Mouse (Mus musculus) kidney, embryonic 14.5 days (tissue): ENCODE data around the gene Scfd2. TPM values are rescaled to one million over a fixed set of nuclear protein-coding genes. Genes with fewer than 3 reads are reported as not detected.

Experiments used
- ATAC-seq: fragments of 200-750 bp; cut with Nextera tagmentation; 2 replicates; pipeline ENCODE4 v1.8.0; 2017; ENCODE audit warnings: moderate number of reproducible peaks, mild to moderate bottlenecking, moderate TSS enrichment, moderate library complexity; ENCODE audit not compliant: low FRiP score, low TSS enrichment
- H3K27ac ChIP-seq: fragments of 300-500 bp; sonication (generic); 2 replicates; pipeline ENCODE4 v1.5.1; 2014; ENCODE audit warnings: low read depth, mild to moderate bottlenecking, low read length, moderate library complexity, mixed read lengths
- H3K27me3 ChIP-seq: fragments of 300-500 bp; sonication (generic); 2 replicates; pipeline ENCODE4 v1.6.1; 2014; ENCODE audit warnings: mild to moderate bottlenecking, low read length; ENCODE audit not compliant: control insufficient read depth, insufficient read depth
- H3K36me3 ChIP-seq: fragments of 300-500 bp; sonication (generic); 2 replicates; pipeline ENCODE4 v1.6.1; 2014; ENCODE audit warnings: low read length, mixed read lengths; ENCODE audit not compliant: control insufficient read depth, insufficient read depth
- H3K4me1 ChIP-seq: fragments of 300-500 bp; sonication (generic); 2 replicates; pipeline ENCODE4 v1.6.1; 2014; ENCODE audit warnings: low read length, mixed read lengths; ENCODE audit not compliant: control insufficient read depth, insufficient read depth
- H3K4me2 ChIP-seq: fragments of 300-500 bp; sonication (generic); replicated peaks from 2 replicates; pipeline ENCODE4 v1.6.1; 2014; ENCODE audit warnings: low read depth, mild to moderate bottlenecking, low read length
- H3K4me3 ChIP-seq: fragments of 300-500 bp; sonication (generic); 2 replicates; pipeline ENCODE4 v1.5.1; 2014; ENCODE audit warnings: mild to moderate bottlenecking, low read length
- H3K9ac ChIP-seq: fragments of 300-500 bp; sonication (generic); 2 replicates; pipeline ENCODE4 v1.6.1; 2014; ENCODE audit warnings: low read depth, mild to moderate bottlenecking, low read length, moderate library complexity
- H3K9me3 ChIP-seq: fragments of 300-500 bp; sonication (generic); 2 replicates; pipeline ENCODE4 v1.6.1; 2016; ENCODE audit warnings: low read length; ENCODE audit not compliant: control insufficient read depth
- WGBS: fragments of 180-500 bp; shearing (Covaris S2); extraction: QIAGEN DNeasy Blood & Tissue Kit; methylation state at CpG from one replicate; pipeline ENCODE4 v1.1.7; 2014; 5-methylcytosine and 5-hydroxymethylcytosine counted together
- polyA plus RNA-seq: library from polyadenylated mRNA; unstranded; fragments of >200 nt; fragmentation: Nextera tagmentation; extraction: Ambion mirVana; gene quantifications from 2 replicates; pipeline ENCODE4 v1.2.1, GENCODE M21; 2014

The Scfd2 gene
- polyA plus RNA-seq, 1 experiment from 2014 or later, result 18.3 TPM

- no peak overlapping the region for H3K4me3 ChIP-seq
- no peak overlapping the region for H3K9ac ChIP-seq
- 0 out of 2 replicates have a peak, but pooled peaks cover 9% of the 10 kb centered on the region for H3K4me1 ChIP-seq
- 82% methylated on average over 3 of the region's 3 CpGs for WGBS
- no peak overlapping the region for H3K4me2 ChIP-seq
- no peaks in the 10 kb centered on the region for H3K9me3 ChIP-seq
- H3K27ac ChIP-seq, result no peak overlapping the region
- no peaks in the 10 kb centered on the region for H3K27me3 ChIP-seq
- ATAC-seq, result no peak
- no peaks in the 10 kb centered on the region for H3K36me3 ChIP-seq
These were observed 363.5 kb downstream of the Scfd2 start for GRCm38 (mm10) chr5:74168085-74168484.

DNA sequence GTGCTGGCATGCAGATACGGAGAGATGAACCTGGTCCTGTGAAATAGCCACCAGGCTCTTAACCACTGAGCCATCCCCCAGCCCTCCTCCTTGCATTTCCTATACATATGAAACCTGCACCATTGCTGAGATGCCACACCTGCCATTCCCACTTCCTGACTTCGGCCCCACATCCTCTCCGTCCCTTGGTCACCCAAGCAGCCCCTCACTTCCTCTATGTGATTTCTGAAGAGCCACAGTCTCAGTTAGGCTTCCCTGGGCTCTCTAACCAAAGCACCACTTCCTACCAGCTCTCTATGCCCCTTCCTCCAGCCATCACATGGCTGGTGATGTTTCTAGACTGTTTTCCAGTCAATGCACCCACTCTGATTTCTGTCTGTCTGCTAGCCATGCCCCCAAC is 364.9 kb downstream of the Scfd2 start:
- WGBS, result 92% methylated on average over 3 of the region's 3 CpGs
- ATAC-seq, result no peak
- no peaks in the 10 kb centered on the region for H3K36me3 ChIP-seq
- H3K9me3 ChIP-seq, result no peaks in the 10 kb centered on the region
- H3K9ac ChIP-seq, result no peak overlapping the region
- no peaks in the 10 kb centered on the region for H3K27me3 ChIP-seq
- no peak overlapping the region for H3K4me2 ChIP-seq
- no peak overlapping the region for H3K4me3 ChIP-seq
- no peak overlapping the region for H3K27ac ChIP-seq
- peaks cover 16% of the 10 kb centered on the region for H3K4me1 ChIP-seq

DNA sequence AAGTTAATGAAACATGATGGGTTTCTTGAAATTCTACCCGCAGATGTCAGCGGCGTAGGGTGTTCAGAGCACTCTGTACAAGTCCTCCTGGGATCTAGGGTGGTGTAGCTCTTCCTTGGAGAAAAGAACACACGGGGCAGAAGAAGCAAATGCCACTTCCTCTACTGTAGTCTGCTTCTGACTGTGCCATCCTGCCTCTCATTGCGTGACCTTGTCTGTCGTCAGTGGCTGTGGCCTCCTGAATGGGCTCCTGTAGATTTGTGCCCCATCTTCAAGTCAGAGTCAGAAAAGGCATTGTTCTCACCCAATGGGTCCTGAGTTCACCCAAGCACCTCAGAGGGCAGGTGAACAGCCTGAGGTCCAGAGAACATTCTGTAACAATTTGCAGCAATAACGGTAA is 367.0 kb downstream of the Scfd2 start:
- H3K9me3 ChIP-seq, result no peaks in the 10 kb centered on the region
- no peak overlapping the region for H3K4me2 ChIP-seq
- H3K36me3 ChIP-seq, result no peaks in the 10 kb centered on the region
- no peak overlapping the region for H3K4me3 ChIP-seq
- no peaks in the 10 kb centered on the region for H3K27me3 ChIP-seq
- H3K9ac ChIP-seq, result no peak overlapping the region
- WGBS, result 85% methylated on average over 7 of the region's 7 CpGs
- ATAC-seq, result no peak
- H3K4me1 ChIP-seq, result peaks cover 35% of the 10 kb centered on the region
- H3K27ac ChIP-seq, result no peak overlapping the region

GRCm38 (mm10) chr5:74163141-74163540 is 368.4 kb downstream of the Scfd2 start:
- H3K4me3 ChIP-seq, result no peak overlapping the region
- H3K36me3 ChIP-seq, result no peaks in the 10 kb centered on the region
- no peaks in the 10 kb centered on the region for H3K27me3 ChIP-seq
- H3K9me3 ChIP-seq, result no peaks in the 10 kb centered on the region
- peaks cover 34% of the 10 kb centered on the region for H3K4me1 ChIP-seq
- no peak overlapping the region for H3K27ac ChIP-seq
- 93% methylated on average over 6 of the region's 6 CpGs for WGBS
- H3K9ac ChIP-seq, result no peak overlapping the region
- H3K4me2 ChIP-seq, result no peak overlapping the region
- ATAC-seq, result no peak

GRCm38 (mm10) chr5:74162013-74162412 is 369.5 kb downstream of the Scfd2 start:
- Histone ChIP-seq H3K36me3 (no peaks in the 10 kb centered on the region), H3K9ac (no peak overlapping the region), H3K27ac (peak overlapping the region; percentile 53; the same call in 1 of the 2 replicates), H3K4me3 (no peak overlapping the region), H3K27me3 (no peaks in the 10 kb centered on the region), H3K4me2 (peak overlapping the region; percentile 13), H3K9me3 (no peaks in the 10 kb centered on the region), H3K4me1 (peaks cover 34% of the 10 kb centered on the region)
- WGBS, result 30% methylated on average over 3 of the region's 3 CpGs
- ATAC-seq, result 0 out of 2 replicates have a peak, but pooled peaks have one; percentile 2

- Histone ChIP-seq H3K27ac (peak overlapping the region; percentile 78; the same call in 1 of the 2 replicates), H3K4me1 (peaks cover 37% of the 10 kb centered on the region), H3K9me3 (no peaks in the 10 kb centered on the region), H3K36me3 (no peaks in the 10 kb centered on the region), H3K27me3 (no peaks in the 10 kb centered on the region), H3K4me2 (peak overlapping the region; percentile 13), H3K9ac (no peak overlapping the region), H3K4me3 (no peak overlapping the region)
- 5% methylated on average over 15 of the region's 15 CpGs for WGBS
- peak; percentile 91 for ATAC-seq
These were observed 370.1 kb downstream of the Scfd2 start for GRCm38 (mm10) chr5:74161297-74161926.

DNA sequence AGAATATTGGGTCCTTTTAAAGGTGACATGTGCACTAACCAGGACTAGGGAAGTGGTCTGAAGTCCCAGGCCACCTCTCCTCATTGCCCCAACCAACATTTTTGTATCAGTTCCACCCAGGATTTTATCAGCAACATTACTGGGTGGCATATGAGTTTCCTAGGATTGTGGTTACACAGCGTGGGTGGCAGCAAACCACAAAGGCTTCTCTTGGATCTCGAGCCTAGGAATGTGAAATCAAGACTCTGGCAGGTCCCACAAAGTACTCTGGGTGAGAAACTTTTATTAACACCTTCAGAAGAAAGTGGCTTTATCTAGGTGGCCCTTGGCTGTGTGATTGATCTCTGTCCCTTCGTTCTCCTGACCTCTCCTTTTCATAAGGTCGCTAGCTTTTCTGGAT is 371.2 kb downstream of the Scfd2 start:
- Histone ChIP-seq H3K36me3 (no peaks in the 10 kb centered on the region), H3K9ac (no peak overlapping the region), H3K4me1 (peaks cover 45% of the 10 kb centered on the region), H3K9me3 (no peaks in the 10 kb centered on the region), H3K27me3 (no peaks in the 10 kb centered on the region), H3K4me2 (no peak overlapping the region), H3K27ac (peak overlapping the region; percentile 78; the same call in 1 of the 2 replicates), H3K4me3 (no peak overlapping the region)
- 24% methylated on average over 4 of the region's 4 CpGs for WGBS
- ATAC-seq, result no peak

DNA sequence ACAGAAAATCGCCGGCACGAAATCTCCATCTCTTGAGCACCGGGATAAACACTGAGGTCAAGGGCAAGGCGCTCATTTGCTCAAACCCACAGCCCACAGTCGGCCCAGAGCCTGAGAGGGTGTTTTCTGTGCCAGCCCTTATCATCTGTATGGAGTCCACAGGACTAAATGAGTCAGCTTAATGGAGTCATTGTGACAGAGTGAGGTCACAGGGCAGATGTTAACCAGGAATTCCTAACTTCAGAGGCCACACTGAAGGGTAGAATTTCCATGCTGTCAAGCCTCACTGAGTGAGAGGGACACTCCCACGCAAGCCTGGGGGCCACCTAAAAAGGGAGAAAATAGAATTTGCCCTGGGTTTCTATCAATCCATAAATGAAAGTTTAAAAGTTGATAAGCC is 371.7 kb downstream of the Scfd2 start:
- ATAC-seq, result peak; percentile 44; the same call in 1 of the 2 replicates
- 11% methylated on average over 7 of the region's 7 CpGs for WGBS
- Histone ChIP-seq H3K4me2 (no peak overlapping the region), H3K27ac (peak overlapping the region; percentile 78; the same call in 1 of the 2 replicates), H3K4me3 (no peak overlapping the region), H3K36me3 (no peaks in the 10 kb centered on the region), H3K4me1 (peaks cover 50% of the 10 kb centered on the region), H3K9ac (no peak overlapping the region), H3K9me3 (no peaks in the 10 kb centered on the region), H3K27me3 (no peaks in the 10 kb centered on the region)

- Histone ChIP-seq H3K4me3 (no peak overlapping the region), H3K27me3 (no peaks in the 10 kb centered on the region), H3K9ac (no peak overlapping the region), H3K36me3 (no peaks in the 10 kb centered on the region), H3K27ac (no peak overlapping the region), H3K4me1 (peaks cover 50% of the 10 kb centered on the region), H3K4me2 (no peak overlapping the region), H3K9me3 (no peaks in the 10 kb centered on the region)
- no peak for ATAC-seq
- 80% methylated on average over 6 of the region's 6 CpGs for WGBS
These were observed 372.5 kb downstream of the Scfd2 start for GRCm38 (mm10) chr5:74158929-74159632.
